ENCODE assay signal across 24 mouse cellular contexts in genomic region chr5:100230038-100230437, GRCm38 (mm10).
"Had no signal": no experiment of that assay in that cellular context is flagged by ENCODE, and none has a peak within 500 bp of the region (broad histone marks: within the 10 kb centered on the region; RNA-seq: fewer than 3 reads in every experiment).

No protein-coding gene starts in this region.

- H3K27me3 ChIP-seq: heart, embryonic 13.5 days; heart, embryonic 15.5 days; hindbrain, embryonic 13.5 days; hindbrain, embryonic 15.5 days; kidney, embryonic 15.5 days; limb, embryonic 13.5 days; limb, embryonic 15.5 days; liver, embryonic 12.5 days had no signal

- H3K4me1 ChIP-seq: heart, embryonic 13.5 days; heart, embryonic 15.5 days had no signal

- ATAC-seq: forebrain, postnatal 0 days; hindbrain, postnatal 0 days; liver, embryonic 12.5 days had no signal

- H3K4me2 ChIP-seq: heart, embryonic 11.5 days; heart, embryonic 13.5 days; heart, embryonic 15.5 days; hindbrain, embryonic 13.5 days; hindbrain, embryonic 15.5 days; kidney, embryonic 15.5 days; limb, embryonic 13.5 days; limb, embryonic 15.5 days; liver, embryonic 12.5 days had no signal

- H3K36me3 ChIP-seq: heart, embryonic 13.5 days; heart, embryonic 15.5 days; hindbrain, embryonic 13.5 days; hindbrain, embryonic 15.5 days; kidney, embryonic 15.5 days; limb, embryonic 13.5 days; limb, embryonic 15.5 days; liver, embryonic 12.5 days had no signal

- H3K27ac ChIP-seq: heart, adult 2 months; heart, embryonic 13.5 days; heart, embryonic 15.5 days; hindbrain, embryonic 13.5 days; hindbrain, embryonic 15.5 days; hindbrain, postnatal 0 days; kidney, embryonic 15.5 days; kidney, postnatal 0 days; limb, embryonic 13.5 days; limb, embryonic 15.5 days; liver, embryonic 12.5 days had no signal

- H3K4me3 ChIP-seq: heart, adult 2 months; heart, embryonic 13.5 days; heart, embryonic 15.5 days; hindbrain, embryonic 13.5 days; hindbrain, embryonic 15.5 days; kidney, embryonic 15.5 days; limb, embryonic 13.5 days; limb, embryonic 15.5 days; liver, embryonic 12.5 days had no signal

- H3K9ac ChIP-seq: forebrain, postnatal 0 days; heart, embryonic 13.5 days; heart, embryonic 15.5 days; hindbrain, embryonic 13.5 days; hindbrain, embryonic 15.5 days; kidney, embryonic 15.5 days; limb, embryonic 13.5 days; limb, embryonic 15.5 days; liver, embryonic 12.5 days had no signal

- DNase-seq: forebrain, postnatal 0 days; gastrocnemius, postnatal 14 days; gastrocnemius, postnatal 36 days; heart, adult 2 months; heart, postnatal 14 days; heart, postnatal 36 days; kidney, adult 2 months; kidney, adult 9 months; kidney, postnatal 14 days; kidney, postnatal 36 days; layer of hippocampus, adult 9-11 months; layer of hippocampus, postnatal 36 days; left cerebral cortex, postnatal 4 days had no signal

- H3K9me3 ChIP-seq: heart, embryonic 13.5 days; heart, embryonic 15.5 days; hindbrain, embryonic 13.5 days; hindbrain, embryonic 15.5 days; limb, embryonic 13.5 days; limb, embryonic 15.5 days; liver, embryonic 12.5 days had no signal
